ENCODE assay signal across 22 mouse cellular contexts in the genomic region with DNA sequence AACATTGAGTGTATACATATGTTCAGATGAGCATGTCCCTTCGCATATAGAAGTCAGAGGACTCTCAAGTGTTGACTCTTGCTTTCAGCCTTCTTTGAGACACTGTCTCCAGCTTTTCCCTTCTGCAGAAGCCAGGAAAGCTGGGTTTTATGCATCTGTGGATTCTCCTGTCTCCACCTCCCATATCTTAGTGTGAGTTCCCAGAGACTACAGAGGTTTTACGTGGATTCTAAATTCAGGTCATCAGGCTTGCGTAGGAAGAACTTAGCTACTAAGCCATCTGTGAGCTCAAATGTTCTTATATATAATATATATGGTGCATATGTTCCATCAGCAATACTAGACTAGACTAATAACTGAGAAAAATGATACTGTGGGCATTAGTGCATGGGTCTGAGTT.
"Had no signal": no experiment of that assay in that cellular context is flagged by ENCODE, and none has a peak within 500 bp of the region (broad histone marks: within the 10 kb centered on the region; RNA-seq: fewer than 3 reads in every experiment).

No protein-coding gene starts in this region.

- ATAC-seq: hindbrain, postnatal 0 days; intestine, embryonic 16.5 days had no signal

- H3K4me1 ChIP-seq: heart, embryonic 10.5 days; heart, embryonic 13.5 days; heart, embryonic 15.5 days; hindbrain, embryonic 13.5 days; hindbrain, embryonic 15.5 days; kidney, embryonic 15.5 days; limb, embryonic 13.5 days; limb, embryonic 15.5 days; liver, embryonic 12.5 days had no signal

- H3K9ac ChIP-seq: heart, embryonic 13.5 days; heart, embryonic 15.5 days; hindbrain, embryonic 13.5 days; hindbrain, embryonic 15.5 days; kidney, embryonic 15.5 days; limb, embryonic 13.5 days; limb, embryonic 15.5 days; liver, embryonic 12.5 days; liver, embryonic 14.5 days had no signal

- DNase-seq: gastrocnemius, postnatal 14 days; gastrocnemius, postnatal 36 days; heart, adult 18-20 months; heart, postnatal 36 days; kidney, adult 11 months; kidney, postnatal 14 days; layer of hippocampus, adult 9-11 months; layer of hippocampus, postnatal 36 days; left cerebral cortex, postnatal 4 days had no signal

- H3K4me2 ChIP-seq: heart, embryonic 13.5 days; heart, embryonic 15.5 days; hindbrain, embryonic 13.5 days; hindbrain, embryonic 15.5 days; kidney, embryonic 15.5 days; limb, embryonic 13.5 days; limb, embryonic 15.5 days; liver, embryonic 12.5 days had no signal

- H3K9me3 ChIP-seq: heart, embryonic 10.5 days; heart, embryonic 13.5 days; heart, embryonic 15.5 days; hindbrain, embryonic 13.5 days; hindbrain, embryonic 15.5 days; kidney, embryonic 15.5 days; limb, embryonic 13.5 days; limb, embryonic 15.5 days; liver, embryonic 12.5 days had no signal

- H3K27me3 ChIP-seq: heart, embryonic 13.5 days; heart, embryonic 15.5 days; hindbrain, embryonic 13.5 days; hindbrain, embryonic 15.5 days; kidney, embryonic 15.5 days; limb, embryonic 13.5 days; limb, embryonic 15.5 days; liver, embryonic 12.5 days had no signal

- H3K27ac ChIP-seq: heart, embryonic 10.5 days; heart, embryonic 13.5 days; heart, embryonic 15.5 days; hindbrain, embryonic 13.5 days; hindbrain, embryonic 15.5 days; hindbrain, postnatal 0 days; kidney, embryonic 15.5 days; kidney, postnatal 0 days; limb, embryonic 13.5 days; limb, embryonic 15.5 days; liver, embryonic 12.5 days; liver, embryonic 14.5 days had no signal

- H3K4me3 ChIP-seq: heart, embryonic 10.5 days; heart, embryonic 13.5 days; heart, embryonic 15.5 days; hindbrain, embryonic 13.5 days; hindbrain, embryonic 15.5 days; kidney, embryonic 15.5 days; limb, embryonic 13.5 days; limb, embryonic 15.5 days; liver, embryonic 12.5 days had no signal
